Mouse (Mus musculus) adrenal gland, postnatal 14 days (tissue): ENCODE results near the gene Tmem43. TPM values are rescaled to one million over a fixed set of nuclear protein-coding genes. Genes with fewer than 3 reads are reported as not detected.
"Not testable (repeated sequence)": the region's sequence is repeated elsewhere in the genome, so short reads cannot be mapped to it uniquely, and the experiment has no call there.

Source experiments
- DNase-seq: peaks from one replicate; pipeline ENCODE4 v3.0.0; 2021; ENCODE audit warnings: mixed read lengths
- long read RNA-seq, 2 experiments: library from polyadenylated mRNA; stranded (forward); transcript quantifications; one replicate each; pipeline ENCODE4 v2.0.0; 2021
- total RNA-seq: library from RNA; stranded (reverse); gene quantifications from 2 replicates; pipeline ENCODE4 v1.2.3, GENCODE M21; 2021

The Tmem43 gene
- total RNA-seq, result 27.6 and 34.2 TPM in 2 replicates
- long read RNA-seq, experiment 1, transcript Tmem43-201 (12 exons, 2,903 nt), result major isoform, 35 of 39 reads
- long read RNA-seq, experiment 1, partial matches to known transcripts, result 4 of 39 reads
- long read RNA-seq, experiment 1, other reads (novel, unspliced or antisense), result 0 of 39 reads
- long read RNA-seq, experiment 2, transcript Tmem43-201 (12 exons, 2,903 nt), result major isoform, 20 of 25 reads
- long read RNA-seq, experiment 2, partial matches to known transcripts, result 4 of 25 reads
- long read RNA-seq, experiment 2, other reads (novel, unspliced or antisense), result 1 of 25 reads

- DNase-seq, result peak; percentile 99
These were observed at the start of gene Tmem43, which contains the start of gene Chchd4 for GRCm38 (mm10) chr6:91472868-91473804. TSS of gene Tmem43 (plus strand) at chr6:91473703. TSS of gene Chchd4 (minus strand) at chr6:91473546.

- no peak for DNase-seq
These were observed 49.4 kb upstream of the Tmem43 start for GRCm38 (mm10) chr6:91424151-91424550.

GRCm38 (mm10) chr6:91440474-91441144 lies 32.9 kb upstream of the Tmem43 start:
- DNase-seq, result peak; percentile 97

DNA sequence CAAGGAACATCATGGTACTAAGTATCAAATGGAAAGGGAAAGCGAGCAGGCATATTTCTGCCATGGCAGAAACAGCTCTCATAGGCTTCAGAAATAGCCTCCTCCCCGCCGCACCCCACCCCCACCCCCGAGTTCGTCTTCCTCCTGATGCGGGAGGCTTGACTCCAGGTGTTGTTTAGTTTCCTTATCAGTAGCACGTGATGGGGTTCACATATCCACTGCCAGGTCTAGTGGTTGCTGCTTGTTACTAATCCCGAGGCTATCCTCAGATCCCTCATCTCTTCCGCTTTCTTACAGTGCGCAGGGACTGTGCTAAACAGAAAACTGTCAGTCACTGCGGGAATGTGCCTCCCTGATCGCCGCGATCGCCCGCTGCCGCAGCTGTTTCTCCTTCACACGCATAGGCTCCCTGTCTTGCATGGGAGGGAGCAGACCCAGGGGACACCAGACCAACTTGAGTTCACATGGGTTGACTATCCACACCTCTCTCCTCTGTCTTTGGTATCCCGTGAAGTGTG lies 32.3 kb upstream of the Tmem43 start:
- DNase-seq, result no peak

- no peak for DNase-seq
These were observed 28.2 kb upstream of the Tmem43 start for GRCm38 (mm10) chr6:91445316-91445715.

DNA sequence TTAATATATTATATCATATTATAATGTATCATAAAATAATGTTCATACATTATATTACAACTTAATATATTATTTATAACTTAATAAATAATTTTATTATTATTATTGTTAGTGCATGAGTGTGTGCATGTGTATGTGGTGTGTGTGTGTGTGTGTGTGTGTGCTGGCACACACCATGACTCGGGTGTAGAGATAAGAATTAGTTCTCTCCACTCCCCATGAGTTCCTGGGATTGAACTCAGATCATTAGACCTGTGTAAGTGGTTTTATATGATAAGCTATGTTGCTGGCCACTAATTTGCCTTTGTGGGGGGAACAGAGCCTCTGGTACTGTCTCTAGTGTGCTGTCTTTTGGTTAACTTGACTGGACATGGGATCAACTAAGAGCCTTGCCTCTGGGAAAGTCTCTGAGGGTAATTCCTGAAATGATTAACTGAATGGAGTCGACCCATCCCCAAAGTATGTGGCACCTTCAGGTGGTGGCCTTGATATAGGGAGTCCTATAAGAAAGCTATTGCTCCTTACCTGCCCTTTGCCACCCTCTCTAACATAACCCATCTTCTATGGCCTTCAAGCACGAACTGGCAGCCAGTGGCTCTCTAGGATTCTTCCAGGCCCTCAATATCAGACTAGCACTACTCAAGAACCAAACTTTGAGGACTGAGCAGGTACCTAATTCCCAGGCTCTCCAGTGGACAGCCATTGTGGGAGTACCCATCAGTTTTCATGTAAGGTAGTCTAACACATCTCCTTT lies 23.9 kb upstream of the Tmem43 start:
- DNase-seq, result no peak

GRCm38 (mm10) chr6:91452056-91452455 lies 21.4 kb upstream of the Tmem43 start:
- no peak for DNase-seq

DNA sequence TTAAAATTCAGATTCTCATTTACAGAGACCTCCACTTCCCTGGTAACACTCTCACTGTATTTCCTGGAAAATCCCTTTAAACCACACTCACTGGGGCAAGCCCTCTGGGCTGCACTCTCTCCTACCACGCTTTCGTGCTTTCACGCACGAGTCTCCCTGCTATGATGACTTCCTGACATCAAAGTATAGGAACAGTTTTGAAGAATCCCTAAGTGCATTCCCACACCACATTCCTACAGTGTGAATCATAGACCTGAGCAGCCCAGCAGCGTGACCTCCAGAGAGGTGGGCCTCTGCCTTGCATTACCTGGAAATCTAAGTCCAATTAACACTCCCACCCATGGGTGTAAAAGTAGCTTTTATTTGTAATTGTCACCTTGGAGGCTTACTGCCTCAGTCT lies 19.0 kb upstream of the Tmem43 start:
- no peak for DNase-seq

DNA sequence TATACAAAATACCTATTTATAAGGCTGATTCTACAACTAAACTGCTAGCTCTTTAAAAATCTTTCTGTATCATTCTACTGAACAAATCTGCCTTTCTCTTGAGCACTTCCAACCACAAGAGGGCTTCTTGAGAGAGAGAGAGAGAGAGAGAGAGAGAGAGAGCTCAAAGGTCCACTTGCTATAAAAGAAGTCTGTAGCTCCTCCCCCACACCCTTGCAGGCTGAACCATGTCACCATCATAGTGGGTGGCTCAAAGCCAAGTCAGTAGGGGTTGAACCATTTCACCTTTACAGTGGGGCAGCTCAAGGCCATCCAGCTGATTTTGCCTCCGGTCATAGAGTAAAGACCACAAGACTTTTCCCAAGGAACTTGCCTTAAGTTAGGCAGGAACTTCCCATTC lies 14.0 kb upstream of the Tmem43 start:
- peak; percentile 27 for DNase-seq

DNA sequence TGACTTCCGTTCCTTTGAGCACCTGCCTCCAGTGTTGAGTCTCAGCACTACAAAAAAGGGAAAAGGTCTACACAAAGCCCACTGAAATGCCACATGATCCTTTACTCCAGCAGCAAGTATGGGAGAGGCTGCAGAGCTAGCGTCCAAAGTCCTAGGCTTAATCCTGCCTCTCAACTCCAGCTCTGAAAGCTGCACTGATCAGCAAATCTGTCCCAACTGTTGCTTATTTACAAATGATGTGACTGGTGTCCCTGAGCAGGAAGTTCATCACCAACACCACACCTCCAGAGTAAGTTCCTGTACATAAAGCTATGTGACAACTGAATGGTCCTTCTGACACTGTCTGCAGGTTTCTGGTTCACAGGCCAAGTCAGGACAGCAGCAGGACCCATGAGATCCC lies 7.7 kb upstream of the Tmem43 start:
- DNase-seq, result no peak

GRCm38 (mm10) chr6:91467106-91467505 lies 6.4 kb upstream of the Tmem43 start:
- DNase-seq, result no peak

- no peak for DNase-seq
These were observed 2.8 kb upstream of the Tmem43 start for GRCm38 (mm10) chr6:91470712-91471111.

- DNase-seq, result not testable (repeated sequence)
These were observed 2.1 kb upstream of the Tmem43 start for GRCm38 (mm10) chr6:91471427-91471826.

- DNase-seq, result peak; percentile 27
These were observed 1.2 kb upstream of the Tmem43 start for GRCm38 (mm10) chr6:91472319-91472718.

DNA sequence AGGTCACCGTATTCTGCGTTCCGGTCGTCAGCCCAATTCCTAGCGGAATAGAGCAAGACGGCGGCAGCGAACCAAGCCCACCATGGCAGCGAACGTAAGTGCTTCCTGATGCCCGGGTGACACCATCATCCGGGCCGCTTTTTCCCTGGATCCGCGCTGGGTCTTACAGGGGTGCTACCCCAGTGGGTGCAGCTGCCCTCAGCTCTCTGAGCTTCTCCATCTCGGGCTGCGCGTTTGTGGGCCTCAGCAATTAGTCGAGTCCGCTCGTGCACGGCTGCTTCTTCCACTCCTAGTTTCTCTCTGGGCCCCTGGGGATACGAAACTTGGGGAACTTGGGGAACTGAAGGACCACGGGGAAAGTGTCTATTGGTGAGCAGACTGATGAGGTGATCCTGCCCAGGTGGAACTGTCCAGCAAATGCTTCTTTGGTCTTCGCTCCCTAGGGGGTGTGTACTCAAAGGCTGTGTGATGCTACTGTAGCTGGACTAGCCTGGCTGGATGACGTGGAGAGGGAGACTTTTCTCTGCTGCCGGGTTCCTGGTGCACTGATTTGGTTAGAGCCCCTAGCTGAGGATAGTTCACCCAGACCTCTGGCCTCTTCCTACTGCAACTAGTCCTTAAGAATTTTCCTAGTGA lies 420 bp downstream of the Tmem43 start:
- no peak for DNase-seq

GRCm38 (mm10) chr6:91474441-91475190 lies 1.1 kb downstream of the Tmem43 start:
- peak; percentile 70 for DNase-seq

DNA sequence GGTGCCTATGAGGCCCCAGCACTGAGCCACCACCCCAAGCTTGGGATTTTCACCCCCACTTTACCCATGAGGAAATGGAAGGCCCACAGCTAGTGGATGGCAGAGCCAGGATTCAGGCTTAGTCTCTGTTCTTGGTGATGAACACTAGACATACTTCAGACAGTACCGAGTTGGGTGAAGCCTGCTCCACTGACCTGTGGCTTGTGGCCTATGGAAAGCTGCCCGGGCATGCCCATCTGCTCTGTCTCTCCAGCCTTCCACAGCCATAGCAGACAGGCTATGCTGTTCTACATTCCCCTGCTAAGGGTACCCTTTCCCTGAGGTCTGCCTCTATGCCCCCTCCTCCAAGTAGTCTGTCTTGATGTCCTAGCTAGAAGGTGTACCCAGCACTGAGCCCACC lies 3.0 kb downstream of the Tmem43 start:
- no peak for DNase-seq

GRCm38 (mm10) chr6:91483371-91483770 lies 9.9 kb downstream of the Tmem43 start:
- DNase-seq, result no peak

GRCm38 (mm10) chr6:91486736-91487453 lies 13.4 kb downstream of the Tmem43 start:
- no peak for DNase-seq
